Mouse (Mus musculus) forebrain, embryonic 14.5 days (tissue): ENCODE measurements around the gene Ush2a. TPM values are rescaled to one million over a fixed set of nuclear protein-coding genes. Genes with fewer than 3 reads are reported as not detected.

Experiments used
- ATAC-seq: fragments of 200-750 bp; cut with Nextera tagmentation; 2 replicates; pipeline ENCODE4 v1.8.0; 2017; ENCODE audit warnings: mild to moderate bottlenecking, moderate library complexity
- DNase-seq: peaks from one replicate; pipeline ENCODE4 v3.0.0-alpha.2; 2015; ENCODE audit warnings: low spot score
- H3K27ac ChIP-seq: fragments of 300-500 bp; sonication (generic); 2 replicates; pipeline ENCODE4 v1.5.1; 2014; ENCODE audit warnings: low read depth, mild to moderate bottlenecking, control low read depth, low read length, moderate library complexity
- H3K27me3 ChIP-seq: fragments of 300-500 bp; sonication (generic); replicated peaks from 2 replicates; pipeline ENCODE4 v1.6.1; 2014; ENCODE audit warnings: low read length, control low read depth, mixed read lengths; ENCODE audit not compliant: control insufficient read depth, insufficient read depth
- H3K36me3 ChIP-seq: fragments of 300-500 bp; sonication (generic); 2 replicates; pipeline ENCODE4 v1.6.1; 2014; ENCODE audit warnings: low read length, control low read depth; ENCODE audit not compliant: control insufficient read depth, insufficient read depth
- H3K4me1 ChIP-seq: fragments of 300-500 bp; sonication (generic); 2 replicates; pipeline ENCODE4 v1.6.1; 2014; ENCODE audit warnings: antibody characterized with exemption, low read length, control low read depth; ENCODE audit not compliant: control insufficient read depth, insufficient read depth
- H3K4me2 ChIP-seq: fragments of 300-500 bp; sonication (generic); 2 replicates; pipeline ENCODE4 v1.6.1; 2014; ENCODE audit warnings: mild to moderate bottlenecking, control low read depth, low read length
- H3K4me3 ChIP-seq: fragments of 300-500 bp; sonication (generic); 2 replicates; pipeline ENCODE4 v1.5.1; 2014; ENCODE audit warnings: low read depth, low read length, control low read depth
- H3K9ac ChIP-seq: fragments of 300-500 bp; sonication (generic); 2 replicates; pipeline ENCODE4 v1.6.1; 2014; ENCODE audit warnings: mild to moderate bottlenecking, low read length, control low read depth, moderate library complexity
- H3K9me3 ChIP-seq: fragments of 300-500 bp; sonication (generic); replicated peaks from 2 replicates; pipeline ENCODE4 v1.6.1; 2016; ENCODE audit warnings: low read length, control low read depth, mixed read lengths; ENCODE audit not compliant: control insufficient read depth
- WGBS: fragments of 180-500 bp; shearing (Covaris S2); extraction: QIAGEN DNeasy Blood & Tissue Kit; methylation state at CpG from one replicate; pipeline ENCODE4 v1.1.7; 2014; 5-methylcytosine and 5-hydroxymethylcytosine counted together
- polyA plus RNA-seq: library from polyadenylated mRNA; unstranded; fragments of >200 nt; fragmentation: Nextera tagmentation; extraction: Ambion mirVana; gene quantifications from 2 replicates; pipeline ENCODE4 v1.2.1, GENCODE M21; 2014

Ush2a gene
- polyA plus RNA-seq, 1 experiment from 2014 or later: 0.30 TPM

DNA sequence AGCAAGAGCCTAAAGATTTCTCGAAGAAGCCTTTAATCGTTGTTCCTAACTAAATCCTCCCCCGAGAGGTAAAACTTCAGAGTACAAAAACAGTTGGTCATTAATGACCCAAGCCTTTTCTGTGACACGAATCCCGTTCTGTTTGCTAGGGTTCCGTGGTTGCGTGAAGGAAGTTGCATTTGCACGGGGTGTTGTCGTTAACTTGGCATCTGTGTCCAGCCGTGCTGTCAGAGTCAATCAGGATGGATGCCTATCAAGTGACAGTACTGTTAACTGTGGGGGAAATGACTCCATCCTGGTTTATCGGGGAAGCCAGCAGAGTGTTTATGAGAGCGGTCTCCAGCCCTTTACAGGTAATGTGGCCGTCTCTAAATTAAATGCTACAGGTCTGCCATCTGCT, 287.9 kb downstream of the Ush2a start:
- no peak for DNase-seq
- WGBS: 67% methylated on average over 13 of the region's 13 CpGs

DNA sequence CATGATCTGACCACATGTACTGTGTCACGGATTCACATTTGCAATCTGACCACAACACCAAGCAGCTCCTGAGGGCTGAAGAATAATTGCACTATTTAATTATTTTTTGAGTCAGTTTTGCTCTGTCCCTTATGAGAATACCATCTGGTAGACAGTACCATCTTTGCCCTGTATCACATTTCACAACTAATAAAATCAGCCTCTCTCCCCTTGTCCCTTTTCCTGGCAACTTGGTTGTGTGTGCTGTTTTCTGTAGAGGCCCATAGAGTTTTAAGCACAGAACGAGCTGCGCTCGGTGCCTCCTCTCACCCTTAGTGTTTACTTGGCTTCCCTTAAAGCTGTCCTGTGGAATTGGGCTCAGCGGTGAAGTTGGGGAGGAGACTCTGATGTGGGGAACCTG, 290.0 kb downstream of the Ush2a start:
- DNase-seq (no peak), ATAC-seq (no peak)
- 93% methylated on average over 5 of the region's 5 CpGs for WGBS
- Histone ChIP-seq H3K9ac (no peak overlapping the region), H3K27me3 (no peaks in the 10 kb centered on the region), H3K36me3 (no peaks in the 10 kb centered on the region), H3K4me3 (no peak overlapping the region), H3K4me1 (no peaks in the 10 kb centered on the region), H3K27ac (no peak overlapping the region), H3K9me3 (no peaks in the 10 kb centered on the region), H3K4me2 (no peak overlapping the region)

More for the DNA sequence above, 287.9 kb downstream of the Ush2a start:
- ATAC-seq: no peak
- Histone ChIP-seq H3K4me2 (no peak overlapping the region), H3K4me1 (no peaks in the 10 kb centered on the region), H3K27me3 (no peaks in the 10 kb centered on the region), H3K9ac (no peak overlapping the region), H3K36me3 (no peaks in the 10 kb centered on the region), H3K4me3 (no peak overlapping the region), H3K27ac (no peak overlapping the region), H3K9me3 (no peaks in the 10 kb centered on the region)

DNA sequence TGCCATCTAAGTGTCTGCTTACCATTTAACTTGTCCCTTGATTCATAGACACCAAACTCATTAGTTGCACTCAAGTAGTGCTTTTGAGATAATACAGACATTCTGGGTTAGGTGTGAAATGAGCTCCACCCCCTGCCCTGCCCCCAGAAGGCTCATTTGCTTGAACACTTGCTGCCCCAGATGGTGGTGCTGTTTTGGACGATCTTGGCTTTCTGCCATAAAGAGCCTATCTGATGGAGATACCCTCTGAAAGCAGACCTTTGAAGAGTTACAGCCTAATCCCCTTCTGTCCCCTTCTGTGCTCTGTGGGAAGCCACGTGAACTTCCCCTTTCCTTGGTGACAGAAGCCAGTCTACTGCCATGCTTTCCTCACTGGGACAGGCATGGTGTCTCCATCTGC, 297.1 kb downstream of the Ush2a start:
- DNase-seq: peak; percentile 56
- Histone ChIP-seq H3K9me3 (no peaks in the 10 kb centered on the region), H3K9ac (no peak overlapping the region), H3K4me1 (no peaks in the 10 kb centered on the region), H3K36me3 (no peaks in the 10 kb centered on the region), H3K4me2 (no peak overlapping the region), H3K4me3 (no peak overlapping the region), H3K27ac (no peak overlapping the region), H3K27me3 (no peaks in the 10 kb centered on the region)
- WGBS: 32% methylated on average over 2 of the region's 2 CpGs
- no peak for ATAC-seq

DNA sequence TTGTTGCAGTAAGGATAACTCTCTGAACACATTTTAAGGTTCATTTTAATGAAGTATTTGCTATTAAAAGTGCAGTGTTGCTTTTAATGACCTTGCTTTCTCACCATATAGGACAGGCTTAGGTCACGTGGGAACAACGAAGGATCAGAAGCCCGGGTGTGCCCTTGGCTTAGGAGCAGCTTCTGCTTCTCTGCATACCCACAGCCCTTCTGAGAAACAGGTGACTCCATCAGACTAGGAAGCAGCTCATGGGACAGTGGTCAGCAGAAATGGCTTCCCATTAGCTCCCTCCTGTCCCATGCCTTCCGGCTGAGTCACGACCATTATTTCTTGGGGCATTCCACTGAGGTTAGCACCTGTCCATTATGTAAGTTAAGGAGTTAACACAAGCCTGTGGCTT, 304.4 kb downstream of the Ush2a start:
- Histone ChIP-seq H3K4me3 (no peak overlapping the region), H3K9ac (no peak overlapping the region), H3K4me1 (peaks cover 2% of the 10 kb centered on the region; the same call in 1 of the 2 replicates), H3K36me3 (no peaks in the 10 kb centered on the region), H3K4me2 (no peak overlapping the region), H3K27me3 (no peaks in the 10 kb centered on the region), H3K9me3 (no peaks in the 10 kb centered on the region), H3K27ac (no peak overlapping the region)
- WGBS: 85% methylated on average over 5 of the region's 5 CpGs
- no peak for DNase-seq
- ATAC-seq: no peak

DNA sequence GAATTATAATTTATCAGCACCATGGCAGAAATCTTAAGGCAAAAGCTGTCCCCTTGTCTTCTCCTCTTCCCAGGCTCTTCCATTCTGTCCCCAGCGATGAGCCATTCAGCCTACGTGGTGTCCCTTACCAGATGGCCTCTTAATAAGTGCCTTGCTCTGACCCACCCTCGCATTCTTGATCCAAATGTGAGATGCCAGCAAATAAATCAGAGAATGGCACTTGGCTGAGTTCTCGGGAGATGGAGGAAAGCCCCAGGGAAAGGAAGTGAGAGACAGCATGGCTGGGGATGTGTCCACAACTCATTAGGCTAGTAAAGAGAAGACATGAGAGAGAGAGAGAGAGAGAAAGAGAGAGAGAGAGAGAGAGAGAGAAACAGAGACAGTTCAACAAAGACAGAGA, 305.7 kb downstream of the Ush2a start:
- H3K4me3 ChIP-seq: no peak overlapping the region
- H3K27me3 ChIP-seq: no peaks in the 10 kb centered on the region
- H3K9ac ChIP-seq: no peak overlapping the region
- H3K4me1 ChIP-seq: peaks cover 2% of the 10 kb centered on the region; the same call in 1 of the 2 replicates
- no peak overlapping the region for H3K4me2 ChIP-seq
- H3K9me3 ChIP-seq: no peaks in the 10 kb centered on the region
- peak overlapping the region; percentile 18; the same call in 1 of the 2 replicates for H3K27ac ChIP-seq
- DNase-seq (peak; percentile 39), ATAC-seq (0 out of 2 replicates have a peak, but pooled peaks have one; percentile 23)
- no peaks in the 10 kb centered on the region for H3K36me3 ChIP-seq
- WGBS: 49% methylated on average over 4 of the region's 4 CpGs

DNA sequence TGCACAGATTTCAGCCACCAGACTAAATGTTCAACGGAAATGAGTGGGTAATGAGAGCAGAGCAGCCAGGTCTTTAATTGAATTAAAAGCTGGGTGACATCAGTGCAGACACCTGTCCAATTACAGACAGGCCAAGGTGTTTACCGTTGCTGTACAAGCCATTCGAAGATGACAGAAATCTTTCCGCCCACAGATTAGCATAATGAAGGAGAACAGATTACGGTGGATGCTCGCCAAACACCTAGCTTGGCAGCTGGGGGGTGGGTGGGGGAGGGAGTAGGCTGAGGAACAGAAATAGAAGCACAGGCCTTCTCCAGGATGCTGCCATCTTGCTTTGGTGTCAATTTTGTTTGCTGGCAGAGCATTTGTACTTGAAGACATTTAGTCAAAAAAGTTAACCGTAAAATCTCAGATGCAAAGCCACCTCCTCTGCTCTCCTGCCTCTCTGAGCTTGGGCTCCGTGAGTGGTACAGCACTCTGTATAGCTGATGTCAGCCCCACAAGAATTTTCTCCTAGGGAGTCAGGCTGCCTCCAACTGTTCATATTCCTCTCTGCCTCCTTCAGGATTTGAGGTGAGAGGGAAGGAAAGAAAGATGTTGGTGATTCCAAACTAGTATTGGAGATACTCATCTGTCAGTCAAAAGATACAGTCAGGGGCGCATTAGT, 306.6 kb downstream of the Ush2a start:
- Histone ChIP-seq H3K4me2 (no peak overlapping the region), H3K9me3 (no peaks in the 10 kb centered on the region), H3K36me3 (no peaks in the 10 kb centered on the region), H3K27me3 (no peaks in the 10 kb centered on the region), H3K4me3 (no peak overlapping the region), H3K27ac (no peak overlapping the region), H3K4me1 (peaks cover 2% of the 10 kb centered on the region; the same call in 1 of the 2 replicates), H3K9ac (no peak overlapping the region)
- DNase-seq (peak; percentile 78), ATAC-seq (peak; percentile 81)
- 34% methylated on average over 9 of the region's 9 CpGs for WGBS

DNA sequence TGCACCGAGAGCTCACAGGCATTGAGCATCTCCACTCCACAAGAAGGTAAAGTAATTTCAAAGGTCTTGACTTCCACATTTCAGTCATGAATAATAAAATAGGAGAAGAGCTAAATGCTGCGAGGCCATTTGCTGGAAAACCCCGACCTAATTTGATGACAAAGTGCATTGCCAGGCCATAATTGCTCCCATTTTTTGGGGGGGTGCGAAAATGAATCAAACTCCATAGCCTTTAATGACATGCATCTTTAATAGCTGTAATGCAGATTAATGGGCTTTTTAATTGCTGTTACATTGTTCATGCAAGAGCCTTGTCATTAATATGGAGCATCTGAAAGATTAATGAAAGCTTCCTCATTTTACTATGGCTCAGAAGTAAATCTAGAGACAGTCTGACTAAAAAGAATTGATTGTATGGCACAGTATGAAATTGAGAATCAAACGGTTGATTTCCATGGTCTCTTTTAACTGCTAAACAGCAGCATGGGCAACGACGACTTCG, 314.5 kb downstream of the Ush2a start:
- DNase-seq: peak; percentile 51
- Histone ChIP-seq H3K4me1 (no peaks in the 10 kb centered on the region), H3K27me3 (no peaks in the 10 kb centered on the region), H3K4me2 (no peak overlapping the region), H3K9ac (no peak overlapping the region), H3K36me3 (no peaks in the 10 kb centered on the region), H3K9me3 (no peaks in the 10 kb centered on the region), H3K4me3 (no peak overlapping the region), H3K27ac (no peak overlapping the region)
- 0 out of 2 replicates have a peak, but pooled peaks have one; percentile 44 for ATAC-seq
- 23% methylated on average over 8 of the region's 8 CpGs for WGBS

DNA sequence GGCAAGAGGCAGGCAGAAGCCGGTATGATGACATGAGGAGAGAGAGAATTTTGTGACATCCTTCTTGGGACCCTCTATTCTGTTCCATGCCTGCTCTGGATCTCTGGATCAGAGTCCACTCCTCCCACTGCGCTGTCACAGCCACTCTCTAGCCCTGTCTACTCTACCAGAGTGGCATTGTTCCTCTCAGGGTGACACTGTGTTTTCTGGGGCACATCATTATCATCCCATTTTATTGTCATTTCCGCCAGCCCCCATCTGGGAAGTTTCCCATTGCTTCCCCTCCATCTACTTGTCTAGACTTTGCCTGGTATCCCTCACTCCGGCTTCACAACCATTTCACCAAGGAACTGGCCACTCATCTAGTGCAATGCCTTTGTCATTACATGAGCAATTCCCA, 315.6 kb downstream of the Ush2a start:
- DNase-seq: no peak
- 91% methylated on average over 4 of the region's 4 CpGs for WGBS

DNA sequence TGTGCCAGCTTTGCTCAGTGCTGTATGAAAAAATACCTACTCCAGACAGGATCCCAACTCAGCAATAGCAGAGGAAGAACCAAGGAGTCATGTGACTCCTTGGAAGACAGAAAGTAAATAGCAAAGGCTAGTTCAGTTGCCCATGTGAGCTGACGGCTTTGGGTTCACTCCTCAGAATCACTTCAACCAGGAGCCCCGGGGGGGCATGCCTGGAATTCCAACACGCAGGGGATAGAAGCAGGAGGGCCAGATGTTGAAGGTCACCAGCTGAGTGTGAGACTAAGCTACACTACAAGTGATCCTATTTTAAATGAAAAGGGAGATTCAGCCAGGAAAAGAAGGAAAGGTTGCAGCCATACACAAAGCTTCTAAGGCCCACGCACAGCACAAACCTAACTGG, 319.3 kb downstream of the Ush2a start:
- no peaks in the 10 kb centered on the region for H3K4me1 ChIP-seq
- H3K4me3 ChIP-seq: no peak overlapping the region
- DNase-seq (no peak), ATAC-seq (no peak)
- no peaks in the 10 kb centered on the region for H3K36me3 ChIP-seq
- no peak overlapping the region for H3K9ac ChIP-seq
- 48% methylated on average over 4 of the region's 4 CpGs for WGBS
- H3K27ac ChIP-seq: no peak overlapping the region
- no peaks in the 10 kb centered on the region for H3K27me3 ChIP-seq
- H3K4me2 ChIP-seq: no peak overlapping the region
- H3K9me3 ChIP-seq: no peaks in the 10 kb centered on the region

More for the DNA sequence above, 315.6 kb downstream of the Ush2a start:
- no peaks in the 10 kb centered on the region for H3K4me1 ChIP-seq
- no peak overlapping the region for H3K9ac ChIP-seq
- H3K4me3 ChIP-seq: no peak overlapping the region
- no peaks in the 10 kb centered on the region for H3K36me3 ChIP-seq
- ATAC-seq: no peak
- no peak overlapping the region for H3K27ac ChIP-seq
- H3K4me2 ChIP-seq: no peak overlapping the region
- no peaks in the 10 kb centered on the region for H3K27me3 ChIP-seq
- no peaks in the 10 kb centered on the region for H3K9me3 ChIP-seq
